Mouse (Mus musculus) liver, embryonic 15.5 days (tissue): ENCODE results near the gene Cacfd1. TPM values are rescaled to one million over a fixed set of nuclear protein-coding genes. Genes with fewer than 3 reads are reported as not detected.

ENCODE experiments used
- ATAC-seq: fragments of 200-750 bp; cut with Nextera tagmentation; 2 replicates; pipeline ENCODE4 v1.8.0; 2017; ENCODE audit warnings: moderate number of reproducible peaks, mild to moderate bottlenecking, moderate library complexity; ENCODE audit not compliant: insufficient read depth
- H3K27ac ChIP-seq: fragments of 300-500 bp; sonication (generic); replicated peaks from 2 replicates; pipeline ENCODE4 v1.5.1; 2015; ENCODE audit warnings: mild to moderate bottlenecking, inconsistent platforms
- H3K27me3 ChIP-seq: fragments of 300-500 bp; sonication (generic); 2 replicates; pipeline ENCODE4 v1.6.1; 2015; ENCODE audit warnings: mild to moderate bottlenecking, inconsistent platforms
- H3K36me3 ChIP-seq: fragments of 300-500 bp; sonication (generic); replicated peaks from 2 replicates; pipeline ENCODE4 v1.6.1; 2015; ENCODE audit warnings: moderate library complexity, mild to moderate bottlenecking, inconsistent platforms
- H3K4me1 ChIP-seq: fragments of 300-500 bp; sonication (generic); replicated peaks from 2 replicates; pipeline ENCODE4 v1.6.1; 2015; ENCODE audit warnings: inconsistent platforms
- H3K4me2 ChIP-seq: fragments of 300-500 bp; sonication (generic); 2 replicates; pipeline ENCODE4 v1.6.1; 2015; ENCODE audit warnings: moderate library complexity, mild to moderate bottlenecking, inconsistent platforms
- H3K4me3 ChIP-seq: fragments of 300-500 bp; sonication (generic); replicated peaks from 2 replicates; pipeline ENCODE4 v1.5.1; 2015; ENCODE audit warnings: mild to moderate bottlenecking, inconsistent platforms
- H3K9ac ChIP-seq: fragments of 300-500 bp; sonication (generic); 2 replicates; pipeline ENCODE4 v1.6.1; 2015; ENCODE audit warnings: moderate library complexity, mild to moderate bottlenecking, inconsistent platforms
- H3K9me3 ChIP-seq: fragments of 300-500 bp; sonication (generic); replicated peaks from 2 replicates; pipeline ENCODE4 v1.6.1; 2016; ENCODE audit warnings: inconsistent platforms
- WGBS: fragments of 180-500 bp; shearing (Covaris S2); methylation state at CpG from one replicate; pipeline ENCODE4 v1.1.7; 2015; ENCODE audit warnings: mixed read lengths; ENCODE audit not compliant: insufficient replicate concordance; 5-methylcytosine and 5-hydroxymethylcytosine counted together
- polyA plus RNA-seq: library from polyadenylated mRNA; unstranded; fragments of >200 nt; fragmentation: Nextera tagmentation; extraction: Ambion mirVana; gene quantifications from 2 replicates; pipeline ENCODE4 v1.2.1, GENCODE M21; 2015

The Cacfd1 gene
- 13.2 and 15.0 TPM in 2 replicates for polyA plus RNA-seq

DNA sequence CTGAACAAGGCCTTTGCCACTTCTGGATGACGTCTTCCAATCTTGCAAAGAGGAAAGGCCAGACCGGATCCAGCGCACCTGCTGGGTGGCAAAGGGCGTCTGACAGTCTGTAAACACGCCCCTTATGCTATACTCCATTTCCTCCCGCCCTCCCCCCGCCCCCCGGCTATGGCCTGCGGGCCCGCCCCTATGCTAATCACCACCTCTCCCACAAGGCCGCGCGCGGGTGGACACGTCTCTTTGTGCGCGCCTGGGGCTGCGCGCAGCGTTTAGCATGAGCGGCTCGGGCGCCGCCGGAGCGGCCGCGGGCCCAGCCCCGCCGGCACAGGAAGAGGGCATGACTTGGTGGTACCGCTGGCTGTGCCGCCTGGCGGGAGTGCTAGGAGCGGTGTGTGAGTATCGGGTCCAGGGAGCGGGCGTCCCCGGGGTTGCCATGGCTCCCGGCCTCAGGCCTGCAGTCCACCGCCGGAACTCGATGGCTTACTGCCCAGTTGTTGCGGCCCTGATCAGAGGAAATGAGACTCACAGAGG, at the start of gene Cacfd1:
Gene Cacfd1, plus strand, starts transcription at position 213 of the 531 bp plus-strand sequence.
- WGBS: under 1% methylated on average over 43 of the region's 43 CpGs
- Histone ChIP-seq H3K4me2 (peak within 1 kb of the TSS; percentile 81), H3K36me3 (peaks cover 14% of the 10 kb centered on the region), H3K27ac (peak within 1 kb of the TSS; percentile 59), H3K9me3 (no peaks in the 10 kb centered on the region), H3K4me1 (peaks cover 27% of the 10 kb centered on the region), H3K27me3 (no peaks in the 10 kb centered on the region), H3K9ac (peak within 1 kb of the TSS; percentile 77), H3K4me3 (peak within 1 kb of the TSS; percentile 71)
- peak; percentile 91 for ATAC-seq

GRCm38 (mm10) chr2:26960756-26961155, 49.0 kb upstream of the Cacfd1 start:
- peaks cover 35% of the 10 kb centered on the region for H3K4me1 ChIP-seq
- H3K36me3 ChIP-seq: peaks cover 59% of the 10 kb centered on the region
- H3K27ac ChIP-seq: no peak overlapping the region
- no peaks in the 10 kb centered on the region for H3K9me3 ChIP-seq
- ATAC-seq: no peak
- no peak overlapping the region for H3K4me2 ChIP-seq
- H3K4me3 ChIP-seq: no peak overlapping the region
- H3K9ac ChIP-seq: no peak overlapping the region
- H3K27me3 ChIP-seq: no peaks in the 10 kb centered on the region
- WGBS: 68% methylated on average over 4 of the region's 4 CpGs

- Histone ChIP-seq H3K4me3 (peak within 1 kb of the TSS; percentile 83), H3K4me1 (peaks cover 31% of the 10 kb centered on the region), H3K4me2 (peak within 1 kb of the TSS; percentile 82), H3K27ac (peak within 1 kb of the TSS; percentile 96), H3K9ac (peak within 1 kb of the TSS; percentile 82), H3K36me3 (peaks cover 26% of the 10 kb centered on the region), H3K27me3 (no peaks in the 10 kb centered on the region), H3K9me3 (no peaks in the 10 kb centered on the region)
- peak; percentile 93 for ATAC-seq
- WGBS: under 1% methylated on average over 50 of the region's 50 CpGs
These were observed 45.6 kb upstream of the Cacfd1 start, which contains the start of gene Rexo4 for GRCm38 (mm10) chr2:26963923-26964723. Gene Rexo4, minus strand, starts transcription at chr2:26964386.

GRCm38 (mm10) chr2:26964724-26965370, 44.9 kb upstream of the Cacfd1 start:
- no peaks in the 10 kb centered on the region for H3K27me3 ChIP-seq
- peak overlapping the region; percentile 83 for H3K4me3 ChIP-seq
- peaks cover 22% of the 10 kb centered on the region for H3K36me3 ChIP-seq
- no peaks in the 10 kb centered on the region for H3K9me3 ChIP-seq
- peak overlapping the region; percentile 82 for H3K4me2 ChIP-seq
- peak; percentile 19 for ATAC-seq
- peak overlapping the region; percentile 96 for H3K27ac ChIP-seq
- 15% methylated on average over 14 of the region's 14 CpGs for WGBS
- H3K4me1 ChIP-seq: peaks cover 31% of the 10 kb centered on the region
- peak overlapping the region; percentile 82 for H3K9ac ChIP-seq

- Histone ChIP-seq H3K4me2 (no peak overlapping the region), H3K36me3 (peaks cover 1% of the 10 kb centered on the region), H3K9me3 (no peaks in the 10 kb centered on the region), H3K9ac (no peak overlapping the region), H3K27ac (no peak overlapping the region), H3K27me3 (no peaks in the 10 kb centered on the region), H3K4me3 (no peak overlapping the region), H3K4me1 (peaks cover 22% of the 10 kb centered on the region)
- no peak for ATAC-seq
- 62% methylated on average over 2 of the region's 2 CpGs for WGBS
These were observed 42.5 kb upstream of the Cacfd1 start for GRCm38 (mm10) chr2:26967262-26967661.

- no peaks in the 10 kb centered on the region for H3K9me3 ChIP-seq
- ATAC-seq: peak; percentile 34; the same call in 1 of the 2 replicates
- WGBS: 29% methylated on average over 3 of the region's 3 CpGs
- H3K27ac ChIP-seq: 0 out of 2 replicates have a peak within 1 kb of the TSS, but pooled peaks have one; percentile 9
- H3K36me3 ChIP-seq: no peaks in the 10 kb centered on the region
- H3K4me3 ChIP-seq: no peak within 1 kb of the TSS
- H3K4me2 ChIP-seq: no peak within 1 kb of the TSS
- no peaks in the 10 kb centered on the region; the same call in 1 of the 2 replicates for H3K4me1 ChIP-seq
- H3K27me3 ChIP-seq: no peaks in the 10 kb centered on the region; the same call in 1 of the 2 replicates
- H3K9ac ChIP-seq: no peak within 1 kb of the TSS
These were observed 36.6 kb upstream of the Cacfd1 start, which contains the start of gene Adamts13 for GRCm38 (mm10) chr2:26973116-26973515. Gene Adamts13, plus strand, starts transcription at chr2:26973416.

DNA sequence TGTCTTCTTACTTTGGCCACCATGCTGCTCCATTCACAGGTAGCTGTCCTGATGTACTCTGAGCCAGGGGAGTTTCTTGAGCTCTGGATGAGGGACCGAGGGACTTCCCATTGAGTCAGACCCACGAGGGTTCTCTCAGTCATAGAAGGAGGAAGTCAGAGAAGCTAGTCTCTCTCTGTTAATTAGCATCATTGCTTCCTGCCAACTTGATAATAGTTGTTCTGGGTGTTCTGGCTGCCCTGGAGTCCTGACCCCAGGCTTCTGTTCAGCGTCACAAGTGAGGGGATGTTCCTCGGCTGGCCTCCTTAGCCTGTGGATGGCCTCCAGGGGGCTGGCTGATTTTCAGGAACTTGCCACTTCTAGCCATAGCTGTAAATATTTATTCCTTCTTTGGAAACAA, 35.8 kb upstream of the Cacfd1 start:
- H3K36me3 ChIP-seq: no peaks in the 10 kb centered on the region
- H3K9me3 ChIP-seq: no peaks in the 10 kb centered on the region
- H3K27ac ChIP-seq: 0 out of 2 replicates have a peak overlapping the region, but pooled peaks have one; percentile 9
- no peak for ATAC-seq
- no peak overlapping the region for H3K4me2 ChIP-seq
- H3K9ac ChIP-seq: no peak overlapping the region
- 11% methylated on average over 4 of the region's 4 CpGs for WGBS
- no peak overlapping the region for H3K4me3 ChIP-seq
- H3K27me3 ChIP-seq: no peaks in the 10 kb centered on the region; the same call in none of the 2 replicates
- H3K4me1 ChIP-seq: no peaks in the 10 kb centered on the region; the same call in 1 of the 2 replicates

GRCm38 (mm10) chr2:26980361-26980760, 29.4 kb upstream of the Cacfd1 start:
- no peak overlapping the region for H3K4me3 ChIP-seq
- H3K4me2 ChIP-seq: no peak overlapping the region
- no peak overlapping the region for H3K9ac ChIP-seq
- no peak overlapping the region for H3K27ac ChIP-seq
- no peaks in the 10 kb centered on the region for H3K4me1 ChIP-seq
- ATAC-seq: no peak
- no peaks in the 10 kb centered on the region for H3K36me3 ChIP-seq
- no peaks in the 10 kb centered on the region; the same call in none of the 2 replicates for H3K27me3 ChIP-seq
- WGBS: 46% methylated on average over 1 of the region's 1 CpGs
- H3K9me3 ChIP-seq: no peaks in the 10 kb centered on the region

GRCm38 (mm10) chr2:26984179-26984578, 25.5 kb upstream of the Cacfd1 start:
- ATAC-seq: peak; percentile 33; the same call in 1 of the 2 replicates
- no peak overlapping the region for H3K9ac ChIP-seq
- no peaks in the 10 kb centered on the region for H3K4me1 ChIP-seq
- no peaks in the 10 kb centered on the region for H3K36me3 ChIP-seq
- WGBS: 37% methylated on average over 2 of the region's 2 CpGs
- no peaks in the 10 kb centered on the region; the same call in 1 of the 2 replicates for H3K27me3 ChIP-seq
- no peak overlapping the region for H3K4me3 ChIP-seq
- H3K9me3 ChIP-seq: no peaks in the 10 kb centered on the region
- H3K27ac ChIP-seq: no peak overlapping the region
- no peak overlapping the region for H3K4me2 ChIP-seq

GRCm38 (mm10) chr2:26984640-26985039, 25.1 kb upstream of the Cacfd1 start:
- Histone ChIP-seq H3K27me3 (no peaks in the 10 kb centered on the region; the same call in 1 of the 2 replicates), H3K4me3 (no peak overlapping the region), H3K4me2 (no peak overlapping the region), H3K36me3 (no peaks in the 10 kb centered on the region), H3K27ac (no peak overlapping the region), H3K9me3 (no peaks in the 10 kb centered on the region), H3K4me1 (no peaks in the 10 kb centered on the region), H3K9ac (no peak overlapping the region)
- ATAC-seq: peak; percentile 38; the same call in 1 of the 2 replicates
- 60% methylated on average over 5 of the region's 5 CpGs for WGBS

- Histone ChIP-seq H3K36me3 (no peaks in the 10 kb centered on the region), H3K27ac (no peak overlapping the region), H3K9me3 (no peaks in the 10 kb centered on the region), H3K27me3 (no peaks in the 10 kb centered on the region), H3K4me1 (peaks cover 3% of the 10 kb centered on the region), H3K4me2 (no peak overlapping the region), H3K4me3 (no peak overlapping the region), H3K9ac (no peak overlapping the region)
- WGBS: 44% methylated on average over 3 of the region's 3 CpGs
- ATAC-seq: no peak
These were observed 15.8 kb upstream of the Cacfd1 start for GRCm38 (mm10) chr2:26993936-26994335.
